Mouse (Mus musculus) CH12.LX (cell line): ENCODE results near the gene Zyg11a.

ENCODE experiments used
- CHD2 ChIP-seq: IDR thresholded peaks from 2 replicates; pipeline ENCODE4 v1.6.1; 2011; ENCODE audit warnings: low read length, improper control_type of control experiment
- CTCF ChIP-seq, 2 experiments: IDR thresholded peaks in 1 of 2; conservative IDR thresholded peaks in 1 of 2; 2 replicates each; pipeline ENCODE4 v1.5.1; 2011 to 2012; ENCODE audit warnings: low read depth in 2 of 2, low read length in 2 of 2, improper control_type of control experiment in 1 of 2, inconsistent platforms in 1 of 2, mild to moderate bottlenecking in 1 of 2, moderate library complexity in 1 of 2
- E2F4 ChIP-seq: IDR thresholded peaks from 2 replicates; pipeline ENCODE4 v1.6.1; 2011; ENCODE audit warnings: low read depth, low read length, improper control_type of control experiment; ENCODE audit not compliant: insufficient replicate concordance
- ETS1 ChIP-seq: conservative IDR thresholded peaks from 2 replicates; pipeline ENCODE4 v1.6.1; 2012; ENCODE audit warnings: low read depth, mild to moderate bottlenecking, inconsistent platforms, low read length, improper control_type of control experiment, moderate library complexity
- JUND ChIP-seq: conservative IDR thresholded peaks from 2 replicates; pipeline ENCODE4 v1.6.1; 2011; ENCODE audit warnings: low read depth, low read length, improper control_type of control experiment
- KAT2A ChIP-seq: IDR thresholded peaks from 2 replicates; pipeline ENCODE4 v1.6.1; 2012; ENCODE audit warnings: low read length, improper control_type of control experiment, inconsistent platforms; ENCODE audit not compliant: insufficient replicate concordance
- MYC ChIP-seq: IDR thresholded peaks from 2 replicates; pipeline ENCODE4 v1.6.1; 2011; ENCODE audit warnings: low read depth, mild to moderate bottlenecking, improper control_type of control experiment, low read length
- NRF1 ChIP-seq: IDR thresholded peaks from 2 replicates; pipeline ENCODE4 v1.6.1; 2014; ENCODE audit warnings: low read depth, mild to moderate bottlenecking, inconsistent platforms, low read length, improper control_type of control experiment, moderate library complexity
- POLR2A ChIP-seq: IDR thresholded peaks from 2 replicates; pipeline ENCODE4 v1.6.1; 2011; ENCODE audit warnings: low read depth, mild to moderate bottlenecking, improper control_type of control experiment, low read length
- SIN3A ChIP-seq: IDR thresholded peaks from 2 replicates; pipeline ENCODE4 v1.6.1; 2012; ENCODE audit warnings: low read length, improper control_type of control experiment, inconsistent platforms

DNA sequence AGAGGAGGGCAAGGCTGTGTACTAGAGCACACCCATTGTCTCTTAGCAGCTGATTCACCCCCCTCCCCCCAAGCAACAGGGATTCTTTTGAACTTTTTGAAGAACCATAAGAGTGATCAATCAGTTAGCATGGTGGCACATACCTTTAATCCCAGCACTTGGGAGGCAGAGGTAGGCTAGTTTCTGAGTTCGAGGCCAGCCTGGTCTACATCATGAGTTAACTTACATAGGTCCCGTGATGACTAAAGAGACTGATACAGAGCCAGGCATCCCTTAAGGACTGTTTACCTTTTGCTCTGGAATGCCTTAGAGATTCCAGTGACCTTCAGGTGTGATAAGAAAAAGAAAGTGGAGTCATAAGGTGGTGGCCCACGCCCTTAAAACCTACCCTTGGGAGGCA is 54.6 kb downstream of the Zyg11a start:
- TF ChIP-seq ETS1, result no peak
- TF ChIP-seq KAT2A, result no peak
- no peak for TF ChIP-seq POLR2A
- TF ChIP-seq CHD2, result no peak
- no peak for TF ChIP-seq JUND
- TF ChIP-seq MYC, result no peak
- no peak for TF ChIP-seq CTCF (conservative IDR thresholded peaks at IDR 0.05 in 1 of 2, IDR thresholded peaks at IDR 0.05 in 1 of 2; ENCODE audit: low read depth in 2 of 2, low read length in 2 of 2)
- no peak for TF ChIP-seq E2F4
- TF ChIP-seq SIN3A, result no peak
- TF ChIP-seq NRF1, result no peak
